Mouse (Mus musculus) thymus, adult 2 months (tissue): ENCODE data around the gene B9d2. TPM values are rescaled to one million over a fixed set of nuclear protein-coding genes. Genes with fewer than 3 reads are reported as not detected.

Experiments
- DNase-seq: peaks from one replicate; pipeline ENCODE4 v3.0.0; 2021
- H3K27ac ChIP-seq: fragments of 200-500 bp; 2 replicates; pipeline ENCODE4 v1.5.1; 2012; ENCODE audit warnings: low read length, control low read depth; ENCODE audit not compliant: control insufficient read depth, insufficient read depth
- H3K27me3 ChIP-seq: fragments of 200-500 bp; 2 replicates; pipeline ENCODE4 v1.6.1; 2012; ENCODE audit warnings: mild to moderate bottlenecking, low read length, moderate library complexity, mixed read lengths; ENCODE audit not compliant: control insufficient read depth, insufficient read depth
- H3K36me3 ChIP-seq: fragments of 200-500 bp; 2 replicates; pipeline ENCODE4 v1.6.1; 2012; ENCODE audit warnings: mild to moderate bottlenecking, low read length, moderate library complexity; ENCODE audit not compliant: control insufficient read depth, insufficient read depth
- H3K4me1 ChIP-seq: fragments of 200-500 bp; replicated peaks from 2 replicates; pipeline ENCODE4 v1.6.1; 2012; ENCODE audit warnings: low read length; ENCODE audit not compliant: control insufficient read depth, insufficient read depth
- H3K4me3 ChIP-seq: fragments of 200-500 bp; 2 replicates; pipeline ENCODE4 v1.5.1; 2012; ENCODE audit warnings: mild to moderate bottlenecking, low read length, control low read depth, moderate library complexity; ENCODE audit not compliant: control insufficient read depth, insufficient read depth
- CTCF ChIP-seq: fragments of 200-500 bp; IDR thresholded peaks from 2 replicates; pipeline ENCODE4 v1.5.1; 2012; ENCODE audit warnings: mild to moderate bottlenecking, control low read depth, low read length, moderate library complexity, borderline replicate concordance; ENCODE audit not compliant: control insufficient read depth, poor library complexity, insufficient read depth; ENCODE audit errors: extremely low read depth
- POLR2A ChIP-seq: fragments of 200-500 bp; IDR thresholded peaks from 2 replicates; pipeline ENCODE4 v1.6.1; 2012; ENCODE audit warnings: mild to moderate bottlenecking, low read length, control low read depth, moderate library complexity; ENCODE audit not compliant: control insufficient read depth, poor library complexity, insufficient read depth; ENCODE audit errors: extremely low read depth
- WGBS: fragments of 180-500 bp; shearing (Covaris S2); methylation state at CpG from one replicate; pipeline ENCODE4 v1.1.7; 2018; 5-methylcytosine and 5-hydroxymethylcytosine counted together
- polyA plus RNA-seq: library from polyadenylated mRNA; depleted of rRNA; stranded (reverse); fragments of >200 nt; gene quantifications from 2 replicates; pipeline ENCODE4 v1.2.3, GENCODE M21; 2012; rRNA removed

The B9d2 gene
- 153 and 164 TPM in 2 replicates for polyA plus RNA-seq

DNA sequence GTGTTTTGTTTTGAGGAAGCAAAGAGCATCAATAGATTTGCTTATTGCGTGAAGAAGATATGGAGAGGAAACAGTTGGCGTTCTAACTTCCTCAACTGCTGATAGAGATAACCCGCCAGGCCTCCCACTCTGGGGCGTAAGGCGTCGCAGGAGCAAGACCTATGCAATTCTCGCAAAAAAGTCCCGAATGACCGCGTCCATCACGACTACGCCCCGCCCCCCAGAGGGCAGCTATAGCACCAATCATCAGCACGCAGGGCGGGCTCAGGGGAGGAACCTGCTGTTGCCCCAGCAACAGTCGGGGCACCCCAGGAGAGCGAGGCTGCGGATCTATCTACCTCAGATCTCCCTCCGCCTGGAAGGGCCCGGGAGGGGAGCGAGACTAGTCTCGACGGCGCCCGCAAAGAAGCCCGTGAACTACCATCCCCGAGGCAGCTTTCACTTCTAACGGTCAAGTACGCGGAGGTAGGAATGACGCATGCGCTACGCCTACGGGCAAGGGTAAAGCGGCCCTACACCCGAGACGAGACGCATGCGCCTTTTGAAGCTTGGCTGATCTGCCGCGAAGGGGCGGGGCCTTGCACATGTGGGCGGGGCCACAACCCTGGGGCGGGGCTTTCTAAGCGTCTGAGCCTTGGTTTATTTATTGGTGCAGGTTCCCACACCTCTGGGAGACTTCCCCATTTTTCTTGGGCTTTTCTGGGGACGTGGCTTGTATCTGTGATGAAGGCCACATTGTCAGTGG lies at the start of gene B9d2:
TSS of gene B9d2 (plus strand) at position 267 of the 745 bp plus-strand sequence.
- DNase-seq = peak; percentile 98
- WGBS = under 1% methylated on average over 46 of the region's 46 CpGs
- Histone ChIP-seq H3K4me3 (peak within 1 kb of the TSS; percentile 76), H3K36me3 (no peaks in the 10 kb centered on the region), H3K27ac (peak within 1 kb of the TSS; percentile 97), H3K27me3 (no peaks in the 10 kb centered on the region), H3K4me1 (peaks cover 47% of the 10 kb centered on the region)
- TF ChIP-seq POLR2A (peak; percentile 86), CTCF (no peak; the same call in none of the 2 replicates)

DNA sequence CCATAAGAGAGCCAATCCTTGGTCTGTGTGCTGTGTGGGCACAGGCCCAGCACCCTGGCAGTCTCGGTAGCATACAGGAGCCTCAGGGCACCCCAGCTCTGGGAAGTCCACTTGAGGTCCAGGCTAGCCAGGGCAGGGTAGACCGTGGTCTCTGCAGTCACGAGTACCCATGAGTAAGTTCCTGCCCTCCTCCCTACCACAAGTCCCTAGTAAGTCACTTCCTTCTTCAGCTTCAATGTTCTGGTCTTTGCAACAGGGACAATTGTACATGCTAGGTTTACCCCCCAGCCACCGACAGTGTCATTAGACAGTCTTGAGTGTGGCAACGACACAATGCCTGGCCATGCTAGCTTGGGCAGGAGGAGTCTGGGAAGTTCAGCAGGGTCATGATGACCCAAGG lies 47.9 kb upstream of the B9d2 start:
- Histone ChIP-seq H3K4me3 (no peak overlapping the region), H3K27ac (no peak overlapping the region), H3K4me1 (peaks cover 37% of the 10 kb centered on the region), H3K36me3 (no peaks in the 10 kb centered on the region), H3K27me3 (no peaks in the 10 kb centered on the region)
- no peak for DNase-seq
- no peak for TF ChIP-seq CTCF
- no peak for TF ChIP-seq POLR2A
- 32% methylated on average over 5 of the region's 5 CpGs for WGBS

DNA sequence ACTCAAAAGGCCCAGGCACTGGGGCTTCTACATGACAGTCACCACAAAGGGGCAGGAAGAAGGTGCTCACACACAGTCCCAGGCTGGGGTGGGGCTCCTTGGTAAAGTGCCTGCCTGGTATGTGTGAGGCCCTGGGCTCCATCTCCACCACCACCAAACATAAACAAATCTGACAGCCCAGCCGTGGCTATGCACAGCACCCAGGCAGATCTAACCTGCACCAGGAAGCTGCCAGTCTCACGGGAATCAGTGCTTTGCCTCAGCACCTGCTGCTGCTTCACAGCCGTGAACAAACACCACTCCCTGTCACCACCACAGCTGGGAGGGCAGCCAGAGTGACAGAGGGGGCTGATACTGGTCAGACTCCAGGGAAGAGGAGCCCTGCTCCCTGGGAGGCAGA lies 44.2 kb upstream of the B9d2 start:
- Histone ChIP-seq H3K36me3 (no peaks in the 10 kb centered on the region), H3K27ac (no peak overlapping the region), H3K4me3 (no peak overlapping the region), H3K27me3 (no peaks in the 10 kb centered on the region), H3K4me1 (peaks cover 20% of the 10 kb centered on the region)
- DNase-seq = peak; percentile 39
- WGBS = 7% methylated on average over 3 of the region's 3 CpGs
- 0 out of 2 replicates have a peak, but pooled peaks have one; percentile 22 for TF ChIP-seq CTCF
- no peak for TF ChIP-seq POLR2A

DNA sequence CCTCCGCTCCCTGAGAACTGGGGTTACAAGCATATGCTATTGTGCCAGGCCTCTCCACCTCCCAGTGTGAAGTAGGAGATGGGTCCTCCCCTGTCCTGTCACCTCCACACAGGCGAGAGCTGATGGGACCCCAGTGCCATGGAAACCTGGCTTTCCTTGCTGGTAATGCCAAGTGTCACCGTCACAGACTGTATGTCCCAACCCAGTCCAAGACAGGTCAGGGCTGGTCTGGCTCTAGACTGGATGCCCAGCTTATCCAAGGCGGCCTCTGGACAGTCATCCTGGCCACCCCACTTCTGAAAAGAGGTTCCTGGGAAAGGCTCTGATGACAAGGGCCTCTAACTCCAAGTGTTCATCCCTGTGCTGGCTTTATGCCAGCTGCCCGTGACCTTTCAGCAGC lies 43.5 kb upstream of the B9d2 start:
- Histone ChIP-seq H3K36me3 (no peaks in the 10 kb centered on the region), H3K27me3 (no peaks in the 10 kb centered on the region), H3K4me3 (no peak overlapping the region), H3K27ac (no peak overlapping the region), H3K4me1 (peaks cover 20% of the 10 kb centered on the region)
- DNase-seq = no peak
- TF ChIP-seq CTCF (no peak), POLR2A (no peak)
- WGBS = 96% methylated on average over 5 of the region's 5 CpGs

DNA sequence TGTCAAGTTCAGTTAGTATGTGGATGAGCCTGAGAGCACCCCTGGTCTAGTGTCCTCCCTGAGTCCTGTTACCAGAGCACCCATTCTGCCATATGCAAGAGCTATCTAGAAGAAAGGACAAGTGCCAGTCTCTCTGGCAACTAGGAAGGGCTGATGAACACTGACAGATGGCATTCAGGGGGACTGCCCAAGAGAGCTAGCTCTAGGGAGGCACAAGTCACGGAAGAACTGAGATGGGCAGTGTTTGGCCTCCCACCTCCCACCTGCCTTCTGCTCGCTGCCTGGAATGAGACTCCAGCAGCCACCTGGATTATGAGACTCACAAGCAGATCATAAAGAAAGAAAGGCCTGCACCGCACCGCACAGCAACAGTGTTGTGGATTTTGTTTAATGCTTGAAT lies 40.8 kb upstream of the B9d2 start:
- Histone ChIP-seq H3K36me3 (no peaks in the 10 kb centered on the region), H3K4me3 (no peak overlapping the region), H3K27ac (no peak overlapping the region), H3K27me3 (no peaks in the 10 kb centered on the region), H3K4me1 (peaks cover 27% of the 10 kb centered on the region)
- no peak for TF ChIP-seq CTCF
- no peak for TF ChIP-seq POLR2A
- 97% methylated on average over 4 of the region's 4 CpGs for whole genome bisulfite sequencing
- no peak for DNase-seq

DNA sequence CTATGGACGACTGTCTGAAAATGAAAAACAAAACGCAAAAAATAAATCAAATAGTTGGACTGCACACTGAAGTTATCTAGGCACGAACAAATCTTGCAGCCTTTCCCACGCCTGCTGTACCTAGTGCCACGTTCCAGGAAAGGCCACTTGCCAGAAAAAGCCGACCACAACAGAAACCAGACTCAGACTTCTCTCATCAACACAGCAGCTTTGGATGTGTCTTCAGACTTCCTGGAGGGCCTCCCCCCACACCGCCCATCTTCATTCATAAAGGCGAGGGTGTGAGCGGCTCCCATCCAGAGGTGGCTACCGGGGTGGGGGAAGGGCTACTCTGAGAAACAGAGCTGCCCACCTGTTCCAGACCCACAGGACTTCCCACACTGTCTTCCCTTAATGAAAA lies 36.4 kb upstream of the B9d2 start:
- Histone ChIP-seq H3K4me3 (no peak overlapping the region), H3K27ac (no peak overlapping the region), H3K27me3 (no peaks in the 10 kb centered on the region), H3K36me3 (no peaks in the 10 kb centered on the region), H3K4me1 (peaks cover 53% of the 10 kb centered on the region)
- TF ChIP-seq POLR2A (no peak), CTCF (no peak)
- 13% methylated on average over 10 of the region's 10 CpGs for WGBS
- peak; percentile 35 for DNase-seq

GRCm38 (mm10) chr7:25644631-25645030 lies 35.9 kb upstream of the B9d2 start:
- Histone ChIP-seq H3K36me3 (no peaks in the 10 kb centered on the region), H3K4me1 (peaks cover 58% of the 10 kb centered on the region), H3K27me3 (no peaks in the 10 kb centered on the region), H3K4me3 (no peak overlapping the region), H3K27ac (no peak overlapping the region)
- no peak for DNase-seq
- TF ChIP-seq CTCF (no peak), POLR2A (no peak)
- 54% methylated on average over 4 of the region's 4 CpGs for WGBS
